Mouse (Mus musculus) stomach, postnatal 0 days (tissue): ENCODE measurements around the gene Bex3.

Experiments
- CTCF ChIP-seq: IDR thresholded peaks from 2 replicates; pipeline ENCODE4 v1.5.1; 2016; ENCODE audit warnings: antibody characterized with exemption, low read depth, mild to moderate bottlenecking, moderate library complexity
- EP300 ChIP-seq: optimal IDR thresholded peaks from 2 replicates; pipeline ENCODE3; 2016; ENCODE audit warnings: antibody characterized with exemption

DNA sequence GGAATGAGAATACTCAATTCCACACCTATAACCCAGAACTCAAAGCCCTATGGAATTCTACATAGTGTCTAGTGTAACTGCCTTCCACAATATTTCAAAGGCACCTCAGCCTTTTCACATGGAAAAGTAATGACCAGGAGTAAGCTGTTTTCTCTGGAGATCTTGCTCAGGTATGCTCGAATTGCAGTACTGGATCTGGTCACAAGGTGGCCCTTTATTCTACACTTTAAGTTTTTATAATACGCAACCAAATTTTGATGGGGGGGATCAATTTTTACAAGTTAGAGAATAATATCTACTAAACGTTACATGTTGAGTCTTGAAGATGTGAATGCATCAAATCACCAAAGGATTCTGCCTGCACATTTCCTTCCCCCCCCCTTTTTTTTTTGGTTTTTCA, 31.9 kb upstream of the Bex3 start:
- TF ChIP-seq CTCF (peak; percentile 69), EP300 (no peak)
